In genomic region chr2:167307716-167308115, GRCm38 (mm10) we compare ENCODE assay signal across 9 mouse cellular contexts. TPM values are rescaled to one million over a fixed set of nuclear protein-coding genes. Genes with fewer than 3 reads are reported as not detected.
DNase-seq lines count a peak whose midpoint lies in the region; ATAC-seq and TF ChIP-seq lines count a peak whose summit lies in the region.
"Had no signal": no experiment of that assay in that cellular context is flagged by ENCODE, and none has a peak within 500 bp of the region (broad histone marks: within the 10 kb centered on the region; RNA-seq: fewer than 3 reads in every experiment).

No protein-coding gene starts in this region.

- H3K9ac ChIP-seq in forebrain, postnatal 0 days, result no peak overlapping the region
- H3K9ac ChIP-seq in midbrain, embryonic 11.5 days (ENCODE audit: low read length), result no peak overlapping the region
- no peak overlapping the region for H3K9ac ChIP-seq in midbrain, embryonic 14.5 days (replicated peaks; ENCODE audit: low read length)
- no peak overlapping the region for H3K9ac ChIP-seq in hindbrain, embryonic 11.5 days (ENCODE audit: low read depth, low read length)
- H3K9ac ChIP-seq in neural tube, embryonic 13.5 days, result 0 out of 2 replicates have a peak overlapping the region, but pooled peaks have one; percentile 13
- H3K9ac ChIP-seq: liver, embryonic 15.5 days had no signal

- no peak for TF ChIP-seq CTCF in forebrain, postnatal 0 days (IDR thresholded peaks at IDR 0.05; ENCODE audit: low read depth)

- peaks cover 11% of the 10 kb centered on the region for H3K4me1 ChIP-seq in forebrain, embryonic 10.5 days
- H3K4me1 ChIP-seq in forebrain, postnatal 0 days (ENCODE audit: insufficient read depth), result no peaks in the 10 kb centered on the region; the same call in 1 of the 2 replicates
- H3K4me1 ChIP-seq in midbrain, embryonic 11.5 days (ENCODE audit: control insufficient read depth, insufficient read depth, low read length), result no peaks in the 10 kb centered on the region
- no peaks in the 10 kb centered on the region for H3K4me1 ChIP-seq in midbrain, embryonic 14.5 days (ENCODE audit: control insufficient read depth, insufficient read depth, low read length)
- H3K4me1 ChIP-seq in hindbrain, embryonic 11.5 days (replicated peaks; ENCODE audit: control insufficient read depth, insufficient read depth, low read length), result peaks cover 4% of the 10 kb centered on the region; the same call in 1 of the 2 replicates
- H3K4me1 ChIP-seq in neural tube, embryonic 13.5 days (replicated peaks), result peaks cover 17% of the 10 kb centered on the region

- peaks cover 59% of the 10 kb centered on the region for H3K36me3 ChIP-seq in forebrain, embryonic 10.5 days (replicated peaks)
- peaks cover 15% of the 10 kb centered on the region for H3K36me3 ChIP-seq in forebrain, postnatal 0 days (ENCODE audit: insufficient read depth)
- H3K36me3 ChIP-seq in midbrain, embryonic 11.5 days (ENCODE audit: control insufficient read depth, insufficient read depth, low read length), result peaks cover 2% of the 10 kb centered on the region; the same call in 1 of the 2 replicates
- H3K36me3 ChIP-seq in midbrain, embryonic 14.5 days (ENCODE audit: control insufficient read depth, insufficient read depth, low read length), result peaks cover 25% of the 10 kb centered on the region
- 0 out of 2 replicates have a peak, but pooled peaks cover 2% of the 10 kb centered on the region for H3K36me3 ChIP-seq in hindbrain, embryonic 11.5 days (ENCODE audit: control insufficient read depth, insufficient read depth, low read length)
- peaks cover 32% of the 10 kb centered on the region for H3K36me3 ChIP-seq in neural tube, embryonic 13.5 days

- H3K4me3 ChIP-seq in forebrain, embryonic 10.5 days, result no peak overlapping the region
- no peak overlapping the region for H3K4me3 ChIP-seq in forebrain, postnatal 0 days (ENCODE audit: low read depth, low read length)
- no peak overlapping the region for H3K4me3 ChIP-seq in midbrain, embryonic 11.5 days (ENCODE audit: low read depth, low read length)
- H3K4me3 ChIP-seq in midbrain, embryonic 14.5 days (replicated peaks; ENCODE audit: low read depth, low read length), result no peak overlapping the region
- no peak overlapping the region for H3K4me3 ChIP-seq in hindbrain, embryonic 11.5 days (ENCODE audit: low read depth, low read length)
- H3K4me3 ChIP-seq in neural tube, embryonic 13.5 days, result no peak overlapping the region
- H3K4me3 ChIP-seq: liver, embryonic 15.5 days had no signal

- peak overlapping the region; percentile 63; the same call in 1 of the 2 replicates for H3K27ac ChIP-seq in forebrain, embryonic 10.5 days
- H3K27ac ChIP-seq in forebrain, postnatal 0 days (ENCODE audit: low read depth, low read length), result no peak overlapping the region
- H3K27ac ChIP-seq in midbrain, embryonic 11.5 days (ENCODE audit: low read depth, low read length), result no peak overlapping the region
- H3K27ac ChIP-seq in midbrain, embryonic 14.5 days (replicated peaks; ENCODE audit: low read depth, low read length), result no peak overlapping the region
- H3K27ac ChIP-seq in hindbrain, embryonic 11.5 days (ENCODE audit: low read depth, low read length), result peak overlapping the region; percentile 42; the same call in 1 of the 2 replicates
- peak overlapping the region; percentile 77 for H3K27ac ChIP-seq in neural tube, embryonic 13.5 days (replicated peaks)
- H3K27ac ChIP-seq: liver, embryonic 15.5 days had no signal

- no peak for ATAC-seq in forebrain, postnatal 0 days
- no peak for ATAC-seq in midbrain, embryonic 11.5 days (ENCODE audit: low FRiP score)
- no peak for ATAC-seq in midbrain, embryonic 14.5 days (ENCODE audit: low FRiP score, low TSS enrichment)
- ATAC-seq in hindbrain, embryonic 11.5 days (ENCODE audit: low FRiP score), result no peak
- ATAC-seq in neural tube, embryonic 13.5 days (ENCODE audit: low read depth), result no peak

- DNase-seq in forebrain, embryonic 10.5 days (ENCODE audit: extremely low spot score, low spot score), result no peak
- no peak for DNase-seq in forebrain, postnatal 0 days
- peak; percentile 79 for DNase-seq in midbrain, embryonic 11.5 days (ENCODE audit: low spot score, missing footprints)
- no peak for DNase-seq in midbrain, embryonic 14.5 days
- DNase-seq in hindbrain, embryonic 11.5 days (ENCODE audit: low spot score), result no peak
- DNase-seq in right cerebral cortex, postnatal 4 days, result no peak
- DNase-seq in thymus, postnatal 25 days, result no peak

- 77% methylated on average over 12 of the region's 12 CpGs for WGBS in forebrain, embryonic 10.5 days
- WGBS in forebrain, postnatal 0 days, result 47% methylated on average over 12 of the region's 12 CpGs
- WGBS in midbrain, embryonic 11.5 days, result 69% methylated on average over 12 of the region's 12 CpGs
- WGBS in midbrain, embryonic 14.5 days, result 65% methylated on average over 12 of the region's 12 CpGs
- 62% methylated on average over 12 of the region's 12 CpGs for WGBS in hindbrain, embryonic 11.5 days
- 51% methylated on average over 12 of the region's 12 CpGs for WGBS in neural tube, embryonic 13.5 days

- no peak overlapping the region for H3K4me2 ChIP-seq in forebrain, postnatal 0 days (ENCODE audit: low read depth)
- no peak overlapping the region for H3K4me2 ChIP-seq in midbrain, embryonic 11.5 days
- H3K4me2 ChIP-seq in midbrain, embryonic 14.5 days (ENCODE audit: low read length), result no peak overlapping the region
- H3K4me2 ChIP-seq in hindbrain, embryonic 11.5 days (replicated peaks; ENCODE audit: low read depth, low read length), result no peak overlapping the region
- no peak overlapping the region for H3K4me2 ChIP-seq in neural tube, embryonic 13.5 days
- H3K4me2 ChIP-seq: liver, embryonic 15.5 days had no signal

- no peaks in the 10 kb centered on the region for H3K27me3 ChIP-seq in forebrain, embryonic 10.5 days (ENCODE audit: poor library complexity, severe bottlenecking)
- H3K27me3 ChIP-seq in forebrain, postnatal 0 days (ENCODE audit: insufficient read depth, low read length), result no peaks in the 10 kb centered on the region
- no peaks in the 10 kb centered on the region for H3K27me3 ChIP-seq in midbrain, embryonic 11.5 days (ENCODE audit: control insufficient read depth, insufficient read depth, low read length)
- no peaks in the 10 kb centered on the region for H3K27me3 ChIP-seq in midbrain, embryonic 14.5 days (ENCODE audit: control insufficient read depth, insufficient read depth, low read length)
- H3K27me3 ChIP-seq in hindbrain, embryonic 11.5 days (ENCODE audit: control insufficient read depth, insufficient read depth, low read length), result no peaks in the 10 kb centered on the region
- no peaks in the 10 kb centered on the region for H3K27me3 ChIP-seq in neural tube, embryonic 13.5 days
- H3K27me3 ChIP-seq: liver, embryonic 15.5 days had no signal

- H3K9me3 ChIP-seq in forebrain, embryonic 10.5 days, result no peaks in the 10 kb centered on the region
- H3K9me3 ChIP-seq in forebrain, postnatal 0 days (ENCODE audit: low read length), result no peaks in the 10 kb centered on the region
- H3K9me3 ChIP-seq in midbrain, embryonic 11.5 days (ENCODE audit: control insufficient read depth, low read length), result no peaks in the 10 kb centered on the region
- H3K9me3 ChIP-seq in midbrain, embryonic 14.5 days (ENCODE audit: control insufficient read depth, low read length), result no peaks in the 10 kb centered on the region
- H3K9me3 ChIP-seq in hindbrain, embryonic 11.5 days (ENCODE audit: control insufficient read depth, low read length), result no peaks in the 10 kb centered on the region
- no peaks in the 10 kb centered on the region for H3K9me3 ChIP-seq in neural tube, embryonic 13.5 days
- H3K9me3 ChIP-seq: liver, embryonic 15.5 days had no signal

RNA-seq across cellular contexts. Expression of gene B4galt5, which starts 41.3 kb away (rescaled TPM):
- polyA plus RNA-seq in forebrain, embryonic 10.5 days (2016; fragmentation: Nextera tagmentation; extraction: Ambion mirVana), result 6.0 and 7.3 TPM in 2 replicates
- 57.4 and 60.7 TPM in 2 replicates for total RNA-seq in forebrain, postnatal 0 days (2014; rRNA removed)
- 21.1 and 27.4 TPM in 2 replicates for polyA plus RNA-seq in forebrain, postnatal 0 days (2015; fragmentation: Nextera tagmentation; extraction: Ambion mirVana)
- polyA plus RNA-seq in midbrain, embryonic 11.5 days (2014; fragmentation: Nextera tagmentation; extraction: Ambion mirVana), result 15.0 and 19.8 TPM in 2 replicates
- polyA plus RNA-seq in midbrain, embryonic 14.5 days (2014; fragmentation: Nextera tagmentation; extraction: Ambion mirVana), result 16.2 and 20.4 TPM in 2 replicates
- 15.3 and 19.2 TPM in 2 replicates for polyA plus RNA-seq in hindbrain, embryonic 11.5 days (2014; fragmentation: Nextera tagmentation; extraction: Ambion mirVana)
- polyA plus RNA-seq in neural tube, embryonic 13.5 days (2015; fragmentation: Nextera tagmentation; extraction: Ambion mirVana), result 21.6 and 22.2 TPM in 2 replicates

Comparison
In these comparisons a context has a peak if more than half of its experiments do, and no peak if none do; other contexts are left out.
1. H3K27ac ChIP-seq: peak in forebrain, embryonic 10.5 days (single experiment), hindbrain, embryonic 11.5 days (single experiment) and neural tube, embryonic 13.5 days (single experiment); none in forebrain, postnatal 0 days (single experiment), midbrain, embryonic 11.5 days (single experiment) and midbrain, embryonic 14.5 days (single experiment).